Mouse (Mus musculus): ENCODE measurements at regions not wholly inside any gene's neighbourhood (a gene's known extent, or its start where the extent isn't known, plus 50 kb on each side); places are given as distances from the start of the nearest gene placed in this dataset.
A peak's percentile ranks its signal among the peaks of the same experiment; 100 is the strongest.

GRCm38 (mm10) chr1:149028316-149028715 is 932.8 kb downstream of the Pla2g4a start:
- no peak for DNase-seq (ENCODE audit: low spot score)
- no peak overlapping the region for H3K9ac ChIP-seq (ENCODE audit: low read length)
- H3K9me3 ChIP-seq (replicated peaks; ENCODE audit: control insufficient read depth, low read length) = no peaks in the 10 kb centered on the region
- no peaks in the 10 kb centered on the region for H3K36me3 ChIP-seq (ENCODE audit: control insufficient read depth, insufficient read depth, low read length)
- 89% methylated on average over 3 of the region's 3 CpGs for WGBS
- no peak overlapping the region for H3K27ac ChIP-seq (ENCODE audit: low read depth, low read length)
- H3K4me2 ChIP-seq (ENCODE audit: low read length) = no peak overlapping the region
- H3K4me3 ChIP-seq (ENCODE audit: low read depth, low read length) = no peak overlapping the region
- no peak for ATAC-seq
- no peaks in the 10 kb centered on the region for H3K4me1 ChIP-seq (ENCODE audit: control insufficient read depth, insufficient read depth, low read length)
- no peaks in the 10 kb centered on the region for H3K27me3 ChIP-seq (replicated peaks; ENCODE audit: control insufficient read depth, insufficient read depth, low read length)

DNA sequence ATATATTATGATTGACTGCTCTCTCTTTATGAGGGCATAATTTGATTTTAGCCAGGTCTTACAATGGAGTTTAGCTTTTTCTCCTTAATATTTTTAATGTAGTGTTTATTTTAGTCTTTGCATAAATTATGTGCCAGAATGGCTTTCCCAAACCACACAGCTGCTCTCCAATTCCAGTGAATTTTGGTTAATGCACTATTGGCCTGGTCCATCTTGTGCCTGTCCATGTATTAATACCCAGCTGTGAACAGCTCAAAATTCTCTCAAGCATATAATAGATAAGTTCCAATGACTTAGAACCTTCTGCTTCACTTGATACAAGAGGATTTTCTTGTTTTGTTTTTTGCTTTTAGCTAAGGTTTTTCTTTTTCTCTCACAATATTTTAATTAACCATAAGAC is 939.4 kb downstream of the Pla2g4a start:
- no peaks in the 10 kb centered on the region for H3K27me3 ChIP-seq (replicated peaks; ENCODE audit: control insufficient read depth, insufficient read depth, low read length)
- H3K9me3 ChIP-seq (replicated peaks; ENCODE audit: control insufficient read depth, low read length) = no peaks in the 10 kb centered on the region
- no peaks in the 10 kb centered on the region for H3K4me1 ChIP-seq (ENCODE audit: control insufficient read depth, insufficient read depth, low read length)
- H3K4me3 ChIP-seq (ENCODE audit: low read depth, low read length) = no peak overlapping the region
- no peaks in the 10 kb centered on the region for H3K36me3 ChIP-seq (ENCODE audit: control insufficient read depth, insufficient read depth, low read length)
- H3K27ac ChIP-seq (ENCODE audit: low read depth, low read length) = no peak overlapping the region
- ATAC-seq = no peak
- H3K9ac ChIP-seq (ENCODE audit: low read length) = no peak overlapping the region
- no peak overlapping the region for H3K4me2 ChIP-seq (ENCODE audit: low read length)
- DNase-seq (ENCODE audit: low spot score) = no peak

DNA sequence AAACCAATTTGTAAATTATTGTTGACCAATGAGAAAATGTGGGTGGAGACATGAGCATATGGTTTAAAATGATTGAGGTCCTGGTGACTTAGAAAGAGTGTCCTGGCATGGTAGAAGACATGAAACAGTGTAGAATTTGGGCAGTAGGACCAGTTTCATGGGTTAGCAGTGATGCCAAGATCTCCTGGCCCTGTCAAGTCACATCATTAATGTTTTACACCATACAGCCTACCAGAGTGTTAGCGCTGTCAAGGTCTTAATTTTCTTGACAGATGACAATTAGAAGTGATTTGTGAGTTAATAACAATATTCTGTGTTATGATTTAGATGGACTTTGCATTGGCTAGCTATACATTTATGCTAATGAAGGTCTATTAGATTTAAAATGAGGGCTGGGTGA is 939.8 kb downstream of the Pla2g4a start:
- 96% methylated on average over 1 of the region's 1 CpGs for WGBS
- H3K9ac ChIP-seq (ENCODE audit: low read length) = no peak overlapping the region
- H3K4me1 ChIP-seq (ENCODE audit: control insufficient read depth, insufficient read depth, low read length) = no peaks in the 10 kb centered on the region
- no peak overlapping the region for H3K27ac ChIP-seq (ENCODE audit: low read depth, low read length)
- H3K9me3 ChIP-seq (replicated peaks; ENCODE audit: control insufficient read depth, low read length) = no peaks in the 10 kb centered on the region
- H3K27me3 ChIP-seq (replicated peaks; ENCODE audit: control insufficient read depth, insufficient read depth, low read length) = no peaks in the 10 kb centered on the region
- no peaks in the 10 kb centered on the region for H3K36me3 ChIP-seq (ENCODE audit: control insufficient read depth, insufficient read depth, low read length)
- no peak for DNase-seq (ENCODE audit: low spot score)
- H3K4me3 ChIP-seq (ENCODE audit: low read depth, low read length) = no peak overlapping the region
- ATAC-seq = no peak
- no peak overlapping the region for H3K4me2 ChIP-seq (ENCODE audit: low read length)

GRCm38 (mm10) chr1:149014559-149014958 is 946.5 kb downstream of the Pla2g4a start:
- Histone ChIP-seq H3K4me3 (ENCODE audit: low read depth, low read length) (no peak overlapping the region), H3K9me3 (replicated peaks; ENCODE audit: control insufficient read depth, low read length) (no peaks in the 10 kb centered on the region), H3K27me3 (replicated peaks; ENCODE audit: control insufficient read depth, insufficient read depth, low read length) (no peaks in the 10 kb centered on the region), H3K4me1 (ENCODE audit: control insufficient read depth, insufficient read depth, low read length) (no peaks in the 10 kb centered on the region), H3K36me3 (ENCODE audit: control insufficient read depth, insufficient read depth, low read length) (no peaks in the 10 kb centered on the region), H3K4me2 (ENCODE audit: low read length) (no peak overlapping the region), H3K27ac (ENCODE audit: low read depth, low read length) (no peak overlapping the region), H3K9ac (ENCODE audit: low read length) (no peak overlapping the region)
- 86% methylated on average over 4 of the region's 4 CpGs for WGBS
- ATAC-seq (no peak), DNase-seq (ENCODE audit: low spot score) (no peak)

- no peak overlapping the region for H3K9ac ChIP-seq (ENCODE audit: low read length)
- H3K27ac ChIP-seq (ENCODE audit: low read depth, low read length) = no peak overlapping the region
- no peaks in the 10 kb centered on the region for H3K27me3 ChIP-seq (replicated peaks; ENCODE audit: control insufficient read depth, insufficient read depth, low read length)
- ATAC-seq (no peak), DNase-seq (ENCODE audit: low spot score) (peak; percentile 60)
- no peak overlapping the region for H3K4me3 ChIP-seq (ENCODE audit: low read depth, low read length)
- no peaks in the 10 kb centered on the region for H3K9me3 ChIP-seq (replicated peaks; ENCODE audit: control insufficient read depth, low read length)
- H3K4me2 ChIP-seq (ENCODE audit: low read length) = no peak overlapping the region
- H3K36me3 ChIP-seq (ENCODE audit: control insufficient read depth, insufficient read depth, low read length) = no peaks in the 10 kb centered on the region
- H3K4me1 ChIP-seq (ENCODE audit: control insufficient read depth, insufficient read depth, low read length) = no peaks in the 10 kb centered on the region
Observed at GRCm38 (mm10) chr1:149010767-149011166, 950.3 kb downstream of the Pla2g4a start.

DNA sequence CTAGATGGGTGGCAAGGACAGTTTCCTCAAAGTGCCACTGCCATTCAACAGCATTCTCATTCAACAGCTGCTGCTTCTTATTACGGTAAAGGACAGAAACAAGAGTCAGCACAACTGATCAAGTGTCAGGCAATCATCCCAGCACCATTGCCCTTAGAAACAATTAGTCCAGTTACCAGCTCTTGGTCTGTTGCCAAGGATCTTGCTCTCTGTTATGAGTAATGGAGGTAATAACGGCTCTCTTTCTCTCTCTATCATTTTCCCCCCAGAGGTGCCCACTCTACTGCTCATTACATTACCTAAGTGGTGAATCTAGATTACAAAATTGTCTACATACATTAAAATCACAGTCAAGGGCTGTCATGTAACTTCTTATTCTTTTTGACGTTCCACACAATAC is 961.0 kb downstream of the Pla2g4a start:
- WGBS = 62% methylated on average over 3 of the region's 3 CpGs
- H3K36me3 ChIP-seq (ENCODE audit: control insufficient read depth, insufficient read depth, low read length) = no peaks in the 10 kb centered on the region
- DNase-seq (ENCODE audit: low spot score) (peak; percentile 31), ATAC-seq (no peak)
- H3K9me3 ChIP-seq (replicated peaks; ENCODE audit: control insufficient read depth, low read length) = no peaks in the 10 kb centered on the region
- H3K4me2 ChIP-seq (ENCODE audit: low read length) = no peak overlapping the region
- no peaks in the 10 kb centered on the region for H3K4me1 ChIP-seq (ENCODE audit: control insufficient read depth, insufficient read depth, low read length)
- no peaks in the 10 kb centered on the region for H3K27me3 ChIP-seq (replicated peaks; ENCODE audit: control insufficient read depth, insufficient read depth, low read length)
- no peak overlapping the region for H3K4me3 ChIP-seq (ENCODE audit: low read depth, low read length)
- no peak overlapping the region for H3K27ac ChIP-seq (ENCODE audit: low read depth, low read length)
- no peak overlapping the region for H3K9ac ChIP-seq (ENCODE audit: low read length)

- Histone ChIP-seq H3K9me3 (replicated peaks; ENCODE audit: control insufficient read depth, low read length) (no peaks in the 10 kb centered on the region), H3K36me3 (ENCODE audit: control insufficient read depth, insufficient read depth, low read length) (no peaks in the 10 kb centered on the region), H3K4me1 (ENCODE audit: control insufficient read depth, insufficient read depth, low read length) (no peaks in the 10 kb centered on the region), H3K9ac (ENCODE audit: low read length) (no peak overlapping the region), H3K27me3 (replicated peaks; ENCODE audit: control insufficient read depth, insufficient read depth, low read length) (no peaks in the 10 kb centered on the region), H3K4me3 (ENCODE audit: low read depth, low read length) (no peak overlapping the region), H3K27ac (ENCODE audit: low read depth, low read length) (no peak overlapping the region), H3K4me2 (ENCODE audit: low read length) (no peak overlapping the region)
- 45% methylated on average over 1 of the region's 1 CpGs for WGBS
- ATAC-seq (peak; percentile 32; the same call in 1 of the 2 replicates), DNase-seq (ENCODE audit: low spot score) (peak; percentile 76)
Observed at GRCm38 (mm10) chr1:148993586-148993985, 967.5 kb downstream of the Pla2g4a start.

DNA sequence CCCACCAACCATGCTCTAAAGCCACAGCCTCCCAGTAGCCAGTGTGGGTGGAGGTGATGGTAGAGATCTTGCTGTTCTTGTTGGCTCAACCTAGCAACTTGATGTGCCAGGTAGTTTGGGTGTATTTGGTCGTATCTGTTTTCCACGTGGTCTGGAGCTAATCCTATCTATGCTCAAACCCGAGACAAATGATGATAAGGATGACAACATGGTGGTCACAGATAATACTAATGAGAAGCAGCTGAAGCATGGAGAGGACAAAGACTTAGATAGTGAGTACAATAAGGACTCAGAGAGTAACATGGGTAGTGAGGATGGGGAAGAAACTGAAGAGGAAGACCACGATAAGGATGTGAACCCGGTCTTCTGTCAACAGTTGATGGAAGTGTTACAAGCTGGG is 983.7 kb downstream of the Pla2g4a start:
- ATAC-seq = no peak
- Histone ChIP-seq H3K4me1 (ENCODE audit: control insufficient read depth, insufficient read depth, low read length) (no peaks in the 10 kb centered on the region), H3K27me3 (replicated peaks; ENCODE audit: control insufficient read depth, insufficient read depth, low read length) (no peaks in the 10 kb centered on the region), H3K4me2 (ENCODE audit: low read length) (no peak overlapping the region), H3K27ac (ENCODE audit: low read depth, low read length) (no peak overlapping the region), H3K9ac (ENCODE audit: low read length) (no peak overlapping the region), H3K4me3 (ENCODE audit: low read depth, low read length) (no peak overlapping the region), H3K9me3 (replicated peaks; ENCODE audit: control insufficient read depth, low read length) (no peaks in the 10 kb centered on the region), H3K36me3 (ENCODE audit: control insufficient read depth, insufficient read depth, low read length) (no peaks in the 10 kb centered on the region)
- DNase-seq (ENCODE audit: low spot score) = no peak
- 92% methylated on average over 5 of the region's 5 CpGs for WGBS

DNA sequence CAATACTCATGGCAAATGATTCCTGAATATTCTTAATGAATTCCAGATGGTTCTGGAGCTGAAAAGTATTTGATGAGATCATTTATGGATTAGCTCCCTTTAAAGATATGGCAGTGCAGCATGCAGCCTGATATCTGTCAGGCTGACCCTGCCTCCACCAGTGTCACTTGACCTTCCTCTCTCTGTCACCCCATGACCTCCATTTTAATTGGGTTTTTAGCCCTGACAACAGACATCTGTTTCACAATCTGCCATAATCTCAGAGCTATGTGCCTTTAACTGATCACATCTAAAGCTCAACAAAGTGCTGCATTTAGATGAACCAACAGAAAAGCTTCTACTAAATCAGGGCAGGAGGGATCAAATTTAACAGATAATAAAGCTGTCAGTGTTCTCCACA is 995.7 kb downstream of the Pla2g4a start:
- Histone ChIP-seq H3K9me3 (replicated peaks; ENCODE audit: control insufficient read depth, low read length) (no peaks in the 10 kb centered on the region), H3K36me3 (ENCODE audit: control insufficient read depth, insufficient read depth, low read length) (no peaks in the 10 kb centered on the region), H3K27ac (ENCODE audit: low read depth, low read length) (no peak overlapping the region), H3K4me2 (ENCODE audit: low read length) (no peak overlapping the region), H3K4me1 (ENCODE audit: control insufficient read depth, insufficient read depth, low read length) (no peaks in the 10 kb centered on the region), H3K4me3 (ENCODE audit: low read depth, low read length) (no peak overlapping the region), H3K9ac (ENCODE audit: low read length) (no peak overlapping the region), H3K27me3 (replicated peaks; ENCODE audit: control insufficient read depth, insufficient read depth, low read length) (no peaks in the 10 kb centered on the region)
- DNase-seq (ENCODE audit: low spot score) (no peak), ATAC-seq (no peak)

- WGBS = 90% methylated on average over 3 of the region's 3 CpGs
- Histone ChIP-seq H3K4me2 (ENCODE audit: low read length) (no peak overlapping the region), H3K36me3 (ENCODE audit: control insufficient read depth, insufficient read depth, low read length) (no peaks in the 10 kb centered on the region), H3K4me1 (ENCODE audit: control insufficient read depth, insufficient read depth, low read length) (no peaks in the 10 kb centered on the region), H3K9me3 (replicated peaks; ENCODE audit: control insufficient read depth, low read length) (no peaks in the 10 kb centered on the region), H3K4me3 (ENCODE audit: low read depth, low read length) (no peak overlapping the region), H3K9ac (ENCODE audit: low read length) (no peak overlapping the region), H3K27me3 (replicated peaks; ENCODE audit: control insufficient read depth, insufficient read depth, low read length) (no peaks in the 10 kb centered on the region), H3K27ac (ENCODE audit: low read depth, low read length) (no peak overlapping the region)
- ATAC-seq (no peak), DNase-seq (ENCODE audit: low spot score) (no peak)
Observed at GRCm38 (mm10) chr1:148934366-148934765, 1026.7 kb downstream of the Pla2g4a start.

Measured in forebrain, embryonic 14.5 days (tissue).